Mouse (Mus musculus): ENCODE data around the gene Klf5.

DNA sequence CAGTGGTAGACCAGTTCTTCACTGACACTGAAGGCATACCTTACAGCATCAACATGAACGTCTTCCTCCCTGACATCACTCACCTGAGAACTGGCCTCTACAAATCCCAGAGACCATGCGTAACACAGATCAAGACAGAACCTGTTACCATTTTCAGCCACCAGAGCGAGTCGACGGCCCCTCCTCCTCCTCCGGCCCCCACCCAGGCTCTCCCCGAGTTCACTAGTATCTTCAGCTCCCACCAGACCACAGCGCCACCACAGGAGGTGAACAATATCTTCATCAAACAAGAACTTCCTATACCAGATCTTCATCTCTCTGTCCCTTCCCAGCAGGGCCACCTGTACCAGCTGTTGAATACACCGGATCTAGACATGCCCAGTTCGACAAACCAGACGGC lies 3.0 kb downstream of the Klf5 start:
- TF ChIP-seq POLR2A (IDR thresholded peaks at IDR 0.05; ENCODE audit: extremely low read depth, insufficient read depth, low read length) (no peak), CTCF (IDR thresholded peaks at IDR 0.05; ENCODE audit: low read depth, low read length) (no peak)
